Mouse (Mus musculus) bone marrow, adult 2 months (tissue): ENCODE measurements around the gene Ing3. TPM values are rescaled to one million over a fixed set of nuclear protein-coding genes. Genes with fewer than 3 reads are reported as not detected.

ENCODE experiments used
- H3K27ac ChIP-seq: fragments of 200-500 bp; 2 replicates; pipeline ENCODE4 v1.5.1; 2012; ENCODE audit warnings: low read depth, mild to moderate bottlenecking, control low read depth, inconsistent platforms, low read length; ENCODE audit not compliant: control insufficient read depth, poor library complexity, insufficient read depth
- H3K4me1 ChIP-seq: fragments of 200-500 bp; 2 replicates; pipeline ENCODE4 v1.6.1; 2011; ENCODE audit warnings: low read length; ENCODE audit not compliant: control insufficient read depth, insufficient read depth
- H3K4me3 ChIP-seq: fragments of 200-500 bp; replicated peaks from 2 replicates; pipeline ENCODE3; 2011; ENCODE audit warnings: mild to moderate bottlenecking, low read depth, low read length, control low read depth; ENCODE audit not compliant: control insufficient read depth
- CTCF ChIP-seq: fragments of 200-500 bp; IDR thresholded peaks from 2 replicates; pipeline ENCODE4 v1.5.1; 2011; ENCODE audit warnings: low read length, control low read depth; ENCODE audit not compliant: control insufficient read depth, insufficient read depth
- POLR2A ChIP-seq: fragments of 200-500 bp; IDR thresholded peaks from 2 replicates; pipeline ENCODE4 v1.6.1; 2011; ENCODE audit warnings: low read depth, mild to moderate bottlenecking, control low read depth, low read length, borderline replicate concordance; ENCODE audit not compliant: control insufficient read depth
- WGBS: fragments of 180-500 bp; shearing (Covaris S2); methylation state at CpG from one replicate; pipeline ENCODE4 v1.1.7; 2018; 5-methylcytosine and 5-hydroxymethylcytosine counted together
- polyA plus RNA-seq: library from polyadenylated mRNA; stranded (reverse); fragments of >200 nt; gene quantifications from 2 replicates; pipeline ENCODE4 v1.2.4, GENCODE M21; 2011; ENCODE audit warnings: low replicate concordance; ENCODE audit not compliant: missing spikeins, insufficient read depth, insufficient read length

Ing3 gene
- polyA plus RNA-seq, 1 experiment, result 13.4 TPM

DNA sequence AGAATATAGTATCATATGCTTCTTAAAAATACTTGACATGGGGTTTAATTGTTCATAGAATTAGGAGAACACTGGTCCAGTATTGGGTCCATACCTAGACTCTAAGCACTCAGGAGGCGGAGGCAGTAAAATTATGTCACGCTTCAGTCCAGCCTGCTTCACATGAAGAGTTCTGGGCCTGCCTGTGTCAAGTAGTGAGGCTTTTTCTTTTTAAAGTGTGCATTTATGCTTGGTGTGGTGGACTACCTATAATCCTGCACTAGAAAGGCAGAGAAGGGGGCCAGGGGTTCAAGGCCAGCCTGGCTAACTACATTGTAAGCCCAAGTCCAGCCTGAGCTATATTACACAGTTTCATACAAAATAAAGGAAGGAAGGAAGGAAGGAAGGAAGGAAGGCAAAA, 38.2 kb downstream of the Ing3 start:
- H3K4me1 ChIP-seq, result no peaks in the 10 kb centered on the region; the same call in 1 of the 2 replicates
- TF ChIP-seq POLR2A, result no peak
- TF ChIP-seq CTCF, result no peak
- no peak overlapping the region for H3K27ac ChIP-seq
- H3K4me3 ChIP-seq, result no peak overlapping the region
- 87% methylated on average over 2 of the region's 2 CpGs for WGBS

GRCm38 (mm10) chr6:21988296-21988695, 38.9 kb downstream of the Ing3 start:
- TF ChIP-seq CTCF, result no peak
- TF ChIP-seq POLR2A, result no peak
- no peak overlapping the region for H3K27ac ChIP-seq
- H3K4me1 ChIP-seq, result no peaks in the 10 kb centered on the region; the same call in 1 of the 2 replicates
- 79% methylated on average over 5 of the region's 5 CpGs for WGBS
- H3K4me3 ChIP-seq, result no peak overlapping the region

- whole genome bisulfite sequencing, result 65% methylated on average over 4 of the region's 4 CpGs
- no peaks in the 10 kb centered on the region; the same call in 1 of the 2 replicates for H3K4me1 ChIP-seq
- no peak overlapping the region for H3K4me3 ChIP-seq
- no peak overlapping the region for H3K27ac ChIP-seq
- TF ChIP-seq POLR2A (no peak), CTCF (no peak)
Observed at GRCm38 (mm10) chr6:21989081-21989480, 39.7 kb downstream of the Ing3 start.

DNA sequence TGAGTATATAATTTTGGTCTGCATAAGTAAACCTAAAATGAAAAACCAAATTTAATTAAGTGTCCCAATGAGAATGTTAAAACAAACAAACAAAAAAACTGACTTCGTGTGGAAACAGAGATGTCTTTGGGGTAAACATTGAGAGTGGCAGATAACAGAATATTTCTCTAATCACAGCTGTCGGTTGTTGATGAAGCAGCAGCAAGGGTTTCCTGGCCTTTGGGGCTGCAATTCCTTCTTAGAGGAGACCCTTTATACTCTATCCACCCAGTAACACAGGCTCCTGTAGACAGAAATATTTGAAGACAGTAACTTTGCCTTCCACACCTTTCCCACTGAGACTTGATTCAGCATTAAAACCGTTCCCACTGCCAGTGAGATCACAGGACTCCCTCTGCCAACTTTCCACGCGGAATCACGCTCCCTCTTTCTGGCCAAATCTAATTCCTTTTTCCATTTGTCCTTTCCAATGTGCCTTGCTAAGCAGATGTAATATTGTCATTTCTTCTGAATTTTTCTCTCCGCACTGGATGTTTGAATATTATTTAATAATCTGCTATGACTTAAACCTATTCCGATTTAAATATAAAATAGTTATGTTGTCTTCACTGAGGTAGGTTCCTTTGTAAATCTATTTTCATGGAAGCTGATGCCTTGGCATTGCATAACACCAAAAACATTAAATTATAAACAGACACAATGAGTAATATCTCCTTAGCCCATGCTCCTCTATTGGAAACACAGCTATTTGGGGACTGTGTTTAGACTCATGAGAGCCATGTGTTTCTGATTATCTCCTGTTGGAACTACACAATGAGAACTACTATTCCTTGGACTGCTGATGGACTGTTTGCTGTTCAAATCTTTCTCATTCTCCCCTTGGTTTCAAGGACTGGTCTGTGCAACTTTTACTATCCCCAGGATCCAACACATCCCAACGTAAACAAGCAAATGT, 41.1 kb downstream of the Ing3 start:
- no peak overlapping the region for H3K4me3 ChIP-seq
- 76% methylated on average over 9 of the region's 9 CpGs for WGBS
- TF ChIP-seq CTCF (no peak), POLR2A (no peak)
- no peak overlapping the region for H3K27ac ChIP-seq
- no peaks in the 10 kb centered on the region for H3K4me1 ChIP-seq

- TF ChIP-seq POLR2A (no peak), CTCF (no peak)
- no peaks in the 10 kb centered on the region for H3K4me1 ChIP-seq
- 84% methylated on average over 4 of the region's 4 CpGs for WGBS
- H3K4me3 ChIP-seq, result no peak overlapping the region
- no peak overlapping the region for H3K27ac ChIP-seq
Observed at GRCm38 (mm10) chr6:21991151-21991550, 41.8 kb downstream of the Ing3 start.

DNA sequence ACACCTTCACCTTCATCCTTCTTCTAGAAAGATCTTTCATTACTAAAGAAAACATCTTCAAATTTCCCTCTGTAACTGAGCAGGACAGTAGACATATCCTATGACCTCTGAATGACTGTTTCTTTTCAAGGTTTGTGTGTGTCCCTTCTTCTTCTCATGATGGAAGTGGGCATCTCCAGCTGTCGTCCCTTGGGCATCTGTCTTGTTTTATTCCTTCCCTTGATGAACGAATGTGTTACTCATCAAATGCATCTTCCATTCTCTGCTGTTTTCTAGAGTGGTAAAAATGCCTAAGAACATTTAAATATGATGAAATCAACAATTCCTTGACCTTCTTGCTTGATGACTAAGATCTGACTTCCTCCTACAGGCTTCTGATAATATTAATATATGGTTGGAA, 43.7 kb downstream of the Ing3 start:
- H3K27ac ChIP-seq, result no peak overlapping the region
- TF ChIP-seq CTCF (no peak), POLR2A (no peak)
- no peak overlapping the region for H3K4me3 ChIP-seq
- no peaks in the 10 kb centered on the region; the same call in 1 of the 2 replicates for H3K4me1 ChIP-seq
- WGBS, result 69% methylated on average over 2 of the region's 2 CpGs

DNA sequence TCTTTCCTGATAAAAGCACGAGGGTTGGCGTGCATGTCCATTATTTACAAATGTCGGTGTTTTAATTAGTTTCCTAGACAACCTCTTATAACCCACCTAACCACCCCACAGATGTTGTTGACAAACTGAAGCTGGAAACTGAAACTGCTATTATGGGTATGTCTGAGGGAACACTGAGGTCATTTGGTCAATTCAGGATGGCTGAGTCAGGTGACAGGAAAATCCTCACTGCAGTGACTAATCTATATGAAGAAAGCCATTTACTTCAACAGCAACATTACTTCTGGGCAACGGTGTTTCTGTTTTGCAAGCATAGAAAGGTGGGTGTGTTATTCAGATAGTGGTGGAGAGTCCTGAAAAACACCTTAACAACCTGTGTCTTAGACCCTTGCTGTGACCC, 48.8 kb downstream of the Ing3 start:
- H3K4me1 ChIP-seq, result no peaks in the 10 kb centered on the region; the same call in 1 of the 2 replicates
- WGBS, result 53% methylated on average over 4 of the region's 4 CpGs
- H3K27ac ChIP-seq, result no peak overlapping the region
- no peak overlapping the region for H3K4me3 ChIP-seq
- TF ChIP-seq POLR2A (no peak), CTCF (no peak)

DNA sequence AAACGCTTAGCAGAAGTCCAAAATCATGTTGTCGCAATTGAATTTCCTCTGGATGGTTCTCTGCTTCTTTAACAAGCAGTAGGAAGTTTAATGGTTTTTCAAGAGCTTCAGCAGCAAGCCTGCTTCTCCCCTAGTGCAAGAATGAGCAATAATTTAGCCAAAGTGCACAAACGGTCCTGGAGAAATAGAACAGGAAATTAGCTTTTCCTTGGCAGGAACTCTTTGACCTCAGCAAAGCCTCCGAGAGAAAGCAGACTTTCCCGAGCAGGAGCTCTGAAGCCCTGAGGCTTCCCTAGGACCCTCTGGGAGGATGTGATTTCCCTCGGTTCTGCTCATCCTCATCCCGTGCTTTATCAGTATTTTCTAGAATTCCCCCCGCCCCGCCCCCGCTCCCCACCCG, 49.7 kb downstream of the Ing3 start:
- Histone ChIP-seq H3K4me1 (no peaks in the 10 kb centered on the region; the same call in 1 of the 2 replicates), H3K27ac (no peak overlapping the region), H3K4me3 (no peak overlapping the region)
- TF ChIP-seq CTCF (no peak), POLR2A (no peak)
- 13% methylated on average over 11 of the region's 11 CpGs for WGBS
